Mouse (Mus musculus) hematopoietic stem cell, adult 5-6 weeks (primary cell): ENCODE results near the gene Man2a1. TPM values are rescaled to one million over a fixed set of nuclear protein-coding genes. Genes with fewer than 3 reads are reported as not detected.

ENCODE experiments used
- ATAC-seq, 2 experiments: fragments of 125-278 bp in 1 of 2; replicated peaks in 1 of 2; 2 replicates each; pipeline ENCODE4 v1.8.0; 2016 to 2017; ENCODE audit warnings: inconsistent platforms in 2 of 2, mild to moderate bottlenecking in 2 of 2, moderate number of reproducible peaks in 2 of 2, low read depth in 1 of 2, moderate TSS enrichment in 1 of 2; ENCODE audit not compliant: low FRiP score in 2 of 2, poor library complexity in 2 of 2, severe bottlenecking in 2 of 2, insufficient read depth in 1 of 2, low TSS enrichment in 1 of 2
- total RNA-seq: library from RNA; stranded (forward); fragments of 172-1452, 232-1000 nt; gene quantifications from 2 replicates; pipeline ENCODE4 v1.2.3, GENCODE M21; 2017

The Man2a1 gene
- total RNA-seq, 1 experiment from 2014 or later: 18.6 TPM

DNA sequence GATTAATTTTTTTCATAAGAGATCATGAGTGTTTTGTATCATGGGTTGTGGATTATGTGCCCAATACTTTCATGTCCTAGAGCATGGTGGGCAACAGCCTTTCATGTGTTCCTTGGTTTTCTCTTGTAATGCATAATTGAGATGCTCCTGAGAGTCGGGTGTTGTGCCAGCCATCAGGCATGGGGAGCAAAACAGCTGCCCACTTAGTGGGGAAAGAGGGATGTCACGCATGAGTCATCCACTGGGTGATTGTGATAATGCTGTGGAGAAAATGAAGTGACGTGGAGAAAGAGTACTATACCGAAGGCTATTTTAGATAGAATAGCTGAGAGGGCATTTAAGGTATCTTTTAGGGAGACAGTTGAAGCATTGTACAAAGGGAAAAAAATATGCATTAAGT, 18.5 kb downstream of the Man2a1 start:
- no peak for ATAC-seq

- ATAC-seq: no peak
Observed at GRCm38 (mm10) chr17:64620135-64620534, 19.6 kb downstream of the Man2a1 start.

DNA sequence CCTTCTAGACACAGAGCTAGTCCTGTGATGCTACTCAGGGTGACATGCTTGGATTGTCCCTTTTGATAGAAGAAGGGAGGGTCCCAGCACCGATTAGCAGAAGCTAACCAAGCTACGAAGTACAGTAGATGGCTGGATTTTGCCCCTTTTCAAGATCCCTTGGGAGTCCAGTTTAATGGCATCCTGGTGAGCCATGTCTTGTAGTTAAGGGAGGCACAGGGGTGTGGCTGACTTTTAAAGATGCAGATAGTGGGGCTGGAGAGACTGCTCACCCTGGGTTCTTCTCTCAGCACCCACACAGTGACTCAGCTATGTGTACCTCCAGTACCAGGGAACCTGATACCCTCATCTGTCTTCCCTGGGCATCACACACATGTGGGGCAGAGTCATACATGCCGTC, 20.1 kb downstream of the Man2a1 start:
- ATAC-seq: no peak

GRCm38 (mm10) chr17:64621226-64621625, 20.7 kb downstream of the Man2a1 start:
- no peak for ATAC-seq

DNA sequence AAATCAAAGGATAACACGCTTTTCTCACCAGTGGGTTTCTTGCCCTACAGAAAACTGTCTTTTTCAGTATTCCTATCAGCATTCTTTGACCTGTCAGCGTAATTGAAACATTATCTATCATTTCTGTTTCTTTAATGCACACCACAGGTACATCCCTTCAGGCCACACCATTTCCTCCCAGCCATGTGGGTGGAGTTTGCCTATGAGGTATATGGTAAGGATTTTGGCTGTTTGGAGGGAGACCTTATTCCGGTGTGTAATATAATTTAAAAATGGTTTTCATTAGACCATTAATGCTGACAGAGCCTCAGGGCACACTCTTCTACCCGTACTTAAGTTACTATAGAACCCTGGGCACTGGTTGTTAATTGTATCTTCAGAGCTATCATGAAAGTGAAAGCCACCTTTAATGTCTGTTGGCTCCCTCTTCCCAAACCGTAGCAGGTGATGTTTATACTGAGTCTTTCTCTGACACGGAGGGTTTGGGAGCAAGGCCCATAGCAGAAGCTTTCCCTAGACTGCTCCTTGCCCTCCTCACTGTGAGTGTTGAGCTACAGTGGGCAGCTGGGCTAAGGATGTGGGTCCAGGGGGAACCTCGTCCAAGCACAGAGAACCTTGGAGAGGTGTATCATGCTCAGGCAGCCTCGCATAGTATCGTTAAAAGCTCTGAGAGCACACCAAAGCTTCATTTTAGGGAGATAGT, 21.3 kb downstream of the Man2a1 start:
- ATAC-seq: peak; percentile 16 to 25; a peak in 3 of 4 replicates

GRCm38 (mm10) chr17:64622352-64622886, 21.9 kb downstream of the Man2a1 start:
- ATAC-seq: peak; percentile 79 to 80

- no peak for ATAC-seq
Observed at GRCm38 (mm10) chr17:64624439-64624838, 23.9 kb downstream of the Man2a1 start.

DNA sequence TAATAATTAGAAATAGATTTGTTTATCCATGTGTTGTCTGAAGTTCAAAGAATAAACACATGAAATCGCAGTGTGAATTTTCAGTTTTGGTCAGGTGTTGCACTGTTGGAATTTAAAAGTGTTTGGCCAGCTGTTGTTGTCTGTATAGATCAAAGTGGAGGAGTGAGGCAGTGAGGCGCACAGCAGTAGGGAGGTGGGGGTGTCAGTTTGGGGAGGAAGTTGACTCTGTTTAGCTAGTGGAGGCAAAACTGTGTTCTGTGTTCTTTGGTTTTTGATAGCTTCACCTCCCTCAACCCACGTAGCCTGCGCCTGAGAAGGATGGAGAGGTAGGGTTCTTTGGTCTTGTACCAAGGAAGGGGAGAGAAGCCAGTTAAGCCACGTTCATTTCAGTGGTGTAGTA, 28.3 kb downstream of the Man2a1 start:
- no peak for ATAC-seq

DNA sequence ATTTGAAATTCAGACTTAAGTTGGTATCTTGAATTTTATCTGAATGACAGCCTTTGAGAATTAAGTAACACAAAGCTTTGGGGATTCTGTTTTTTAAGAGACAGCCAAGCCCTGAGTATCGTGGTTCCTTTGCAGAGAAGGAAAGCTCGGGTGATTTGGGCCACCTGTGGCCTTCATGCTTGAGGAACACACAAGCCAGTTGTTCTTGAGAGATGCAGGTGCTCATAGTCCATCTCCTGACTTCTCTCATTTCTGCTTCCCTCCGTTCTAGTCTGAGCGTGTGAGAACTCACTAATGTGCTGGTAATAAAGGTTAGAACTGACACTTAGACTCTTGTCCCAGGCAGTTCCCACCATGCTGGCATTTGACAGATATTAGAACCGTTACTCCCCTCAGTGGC, 28.9 kb downstream of the Man2a1 start:
- ATAC-seq: no peak

GRCm38 (mm10) chr17:64630506-64630905, 30.0 kb downstream of the Man2a1 start:
- ATAC-seq: no peak

GRCm38 (mm10) chr17:64637868-64638537, 37.5 kb downstream of the Man2a1 start:
- ATAC-seq: no peak

DNA sequence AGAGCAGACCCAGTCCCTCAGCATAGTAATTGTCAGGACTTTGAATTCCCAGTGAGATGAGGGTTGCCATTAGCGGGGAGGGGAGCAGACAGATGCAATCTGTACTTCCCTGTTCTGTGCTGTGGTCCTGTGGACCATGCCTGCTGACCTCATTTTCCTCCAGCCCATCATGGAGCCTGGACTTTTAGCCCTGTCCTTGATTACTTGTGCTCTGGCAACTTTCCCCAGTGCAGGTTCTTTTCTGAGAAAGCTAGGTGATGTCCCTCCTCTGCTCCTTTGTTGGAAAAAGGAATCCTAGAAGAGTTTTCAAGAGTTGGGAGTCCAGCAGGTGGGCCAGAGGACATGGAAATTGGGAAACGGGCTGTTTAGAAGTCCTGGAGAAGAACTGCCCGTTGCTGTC, 40.8 kb downstream of the Man2a1 start:
- ATAC-seq: 0 out of 4 replicates have a peak, but pooled peaks of 1 of the 2 experiments have one; percentile 12

DNA sequence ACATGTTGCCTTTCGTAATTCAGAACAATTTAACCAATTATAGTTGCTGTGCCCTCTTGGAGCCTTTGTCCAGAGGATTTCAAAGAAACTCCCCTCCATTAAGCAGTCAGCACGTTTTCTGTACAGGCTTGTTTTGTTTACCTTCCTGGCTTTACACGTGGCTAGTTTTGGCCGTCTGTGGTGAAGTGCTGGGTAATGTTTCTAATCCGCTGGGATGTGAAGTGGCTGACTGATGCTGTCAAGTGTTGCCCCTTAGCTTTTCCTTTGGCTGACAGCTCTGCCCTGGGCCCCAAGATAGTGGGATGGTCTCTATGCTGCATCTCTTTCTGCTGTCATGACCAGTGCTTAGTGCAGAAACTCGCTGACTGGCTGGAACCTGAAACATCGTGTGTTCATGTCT, 43.1 kb downstream of the Man2a1 start:
- no peak for ATAC-seq

DNA sequence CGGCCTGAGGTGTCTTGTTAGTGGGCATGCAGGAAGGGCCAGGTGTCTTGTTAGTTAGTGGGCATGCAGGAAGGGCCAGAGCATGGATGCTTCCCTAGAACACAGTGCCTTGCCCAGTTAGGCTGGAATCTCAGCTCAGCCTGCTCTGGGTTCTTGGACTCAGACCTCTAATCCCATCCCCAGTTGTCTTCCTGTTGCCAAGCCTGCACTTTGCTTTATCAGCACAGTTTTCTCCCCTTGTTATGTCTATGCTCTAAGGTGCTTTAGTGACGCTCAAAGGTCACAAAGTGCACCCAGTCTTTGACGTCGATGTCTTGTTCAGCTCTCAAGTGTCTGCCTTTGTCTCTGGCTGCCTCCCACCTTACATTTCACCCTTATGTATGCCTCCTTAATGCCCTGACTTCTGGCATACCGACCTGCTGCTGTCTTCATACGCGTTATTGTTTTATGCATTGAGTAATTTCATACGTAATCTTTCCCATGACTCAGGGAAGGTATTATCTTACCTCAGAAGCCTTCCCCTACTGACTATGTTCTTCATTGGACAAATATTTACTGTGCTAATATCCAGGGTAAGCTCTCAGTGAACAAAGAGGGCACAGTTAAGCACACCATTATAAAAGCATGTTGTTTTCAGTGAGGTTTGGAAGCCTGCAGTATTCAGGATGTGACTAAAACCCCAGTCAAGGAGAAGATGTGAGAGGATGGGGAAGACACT, 44.5 kb downstream of the Man2a1 start:
- no peak for ATAC-seq

DNA sequence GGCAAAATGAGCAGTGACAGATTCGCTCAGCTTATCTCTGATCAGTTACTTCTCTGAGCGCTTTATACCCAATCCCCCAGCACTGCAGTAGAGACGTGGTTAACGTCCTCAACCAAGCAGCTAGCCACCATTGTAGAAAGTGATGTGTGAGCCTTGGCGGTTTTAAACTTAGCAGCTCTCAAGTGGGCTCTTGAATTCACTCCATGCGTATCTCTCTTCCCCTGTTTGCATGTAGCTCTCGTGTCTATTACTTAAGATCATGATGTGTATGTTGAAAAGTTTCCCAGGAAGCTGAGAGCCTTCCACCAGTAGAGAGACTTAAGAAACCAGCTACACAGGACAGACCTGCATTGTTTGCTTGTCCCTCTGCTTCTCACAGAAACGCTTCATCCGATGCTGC, 46.9 kb downstream of the Man2a1 start:
- ATAC-seq: no peak

DNA sequence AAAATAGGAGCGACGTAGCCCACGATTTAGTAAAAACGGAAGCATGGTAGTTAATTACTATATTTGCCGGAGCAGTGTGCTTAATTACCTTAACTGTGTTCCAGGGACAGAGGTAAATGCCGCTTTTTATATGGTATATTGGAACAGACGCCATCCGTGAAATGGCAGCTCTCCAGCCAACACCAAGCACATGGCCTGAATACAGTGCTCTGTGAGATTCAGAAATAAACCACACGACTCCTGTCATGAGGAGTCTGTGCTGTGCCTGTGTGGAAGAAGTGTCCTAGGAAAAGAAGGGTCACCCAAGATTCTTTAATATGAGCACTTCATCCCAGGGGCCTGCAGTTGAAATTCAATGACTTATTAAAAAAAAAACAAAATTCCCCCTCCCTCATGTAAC, 50.2 kb downstream of the Man2a1 start:
- ATAC-seq: no peak

- ATAC-seq: no peak
Observed at GRCm38 (mm10) chr17:64653621-64654020, 53.1 kb downstream of the Man2a1 start.

DNA sequence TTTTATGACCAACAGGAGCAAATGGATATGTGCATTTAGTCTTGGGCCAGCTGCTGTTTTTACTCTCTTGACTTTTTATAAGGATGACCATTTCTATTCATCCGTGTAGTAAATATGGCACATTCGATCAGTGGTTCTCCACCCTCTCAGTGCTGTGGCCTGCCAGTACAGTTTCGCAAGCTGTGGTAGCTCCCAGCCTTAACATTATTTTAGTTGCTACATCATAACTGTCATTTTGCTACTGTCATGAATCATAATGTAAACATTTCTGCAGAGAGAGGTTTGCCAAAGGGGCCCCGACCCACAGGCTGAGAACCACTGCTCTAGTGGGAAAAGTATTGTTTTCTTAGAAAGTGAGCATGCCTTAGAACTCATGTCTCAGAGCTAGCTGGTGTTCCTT, 59.1 kb downstream of the Man2a1 start:
- no peak for ATAC-seq
